Mouse (Mus musculus) MEL-GATA-1-ER (cell line): ENCODE data around the gene Gen1.

Experiments used
- DNase-seq: peaks from one replicate; pipeline ENCODE4 v3.0.0-alpha.2; 2012; ENCODE audit warnings: low read depth; ENCODE audit errors: extremely low read depth

The Gen1 gene

GRCm38 (mm10) chr12:11265382-11266281 is at the start of gene Gen1, which contains the start of gene Smc6:
Gene Gen1 (minus strand): TSS chr12:11265801.
Gene Smc6 (plus strand): TSS chr12:11265886.
- peak; percentile 83 for DNase-seq

DNA sequence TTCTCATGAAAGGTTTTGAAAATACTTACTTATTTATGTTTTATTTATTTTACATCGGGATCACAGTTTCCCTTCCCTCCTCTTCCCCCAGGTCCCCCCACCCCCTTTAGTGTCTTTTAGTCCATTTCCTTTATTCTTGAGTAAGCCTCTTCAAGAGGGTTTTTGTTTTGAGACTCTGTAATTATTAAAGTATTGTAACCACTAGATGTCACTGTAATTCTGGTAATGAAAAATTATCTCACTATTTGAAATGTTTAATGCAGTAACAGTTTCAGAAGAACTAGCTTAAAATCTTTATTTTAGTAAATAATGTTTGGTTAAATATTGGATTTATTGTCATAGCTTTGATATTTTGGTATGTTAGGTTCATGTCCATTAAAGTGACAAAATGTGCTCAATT is 48.2 kb upstream of the Gen1 start:
- no peak for DNase-seq

DNA sequence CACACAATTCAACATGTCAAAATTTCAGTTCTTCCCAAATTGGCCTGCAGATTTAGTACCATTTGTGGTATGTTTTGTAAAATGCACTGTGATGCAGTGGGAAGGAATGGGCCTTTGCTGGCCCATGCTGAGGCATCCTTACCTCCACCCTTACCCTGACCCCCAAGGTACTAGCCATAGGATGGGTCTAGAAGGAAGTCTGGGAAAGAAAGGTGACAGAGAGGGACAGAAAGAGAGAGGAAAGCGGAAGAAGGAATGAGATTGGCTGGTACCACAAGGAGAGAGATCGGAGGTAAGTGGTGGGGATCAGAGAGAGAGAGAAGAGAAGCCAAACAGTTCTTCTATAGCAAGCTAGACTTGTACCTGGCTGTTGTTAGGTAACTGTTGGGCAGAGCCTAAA is 45.5 kb upstream of the Gen1 start:
- no peak for DNase-seq

DNA sequence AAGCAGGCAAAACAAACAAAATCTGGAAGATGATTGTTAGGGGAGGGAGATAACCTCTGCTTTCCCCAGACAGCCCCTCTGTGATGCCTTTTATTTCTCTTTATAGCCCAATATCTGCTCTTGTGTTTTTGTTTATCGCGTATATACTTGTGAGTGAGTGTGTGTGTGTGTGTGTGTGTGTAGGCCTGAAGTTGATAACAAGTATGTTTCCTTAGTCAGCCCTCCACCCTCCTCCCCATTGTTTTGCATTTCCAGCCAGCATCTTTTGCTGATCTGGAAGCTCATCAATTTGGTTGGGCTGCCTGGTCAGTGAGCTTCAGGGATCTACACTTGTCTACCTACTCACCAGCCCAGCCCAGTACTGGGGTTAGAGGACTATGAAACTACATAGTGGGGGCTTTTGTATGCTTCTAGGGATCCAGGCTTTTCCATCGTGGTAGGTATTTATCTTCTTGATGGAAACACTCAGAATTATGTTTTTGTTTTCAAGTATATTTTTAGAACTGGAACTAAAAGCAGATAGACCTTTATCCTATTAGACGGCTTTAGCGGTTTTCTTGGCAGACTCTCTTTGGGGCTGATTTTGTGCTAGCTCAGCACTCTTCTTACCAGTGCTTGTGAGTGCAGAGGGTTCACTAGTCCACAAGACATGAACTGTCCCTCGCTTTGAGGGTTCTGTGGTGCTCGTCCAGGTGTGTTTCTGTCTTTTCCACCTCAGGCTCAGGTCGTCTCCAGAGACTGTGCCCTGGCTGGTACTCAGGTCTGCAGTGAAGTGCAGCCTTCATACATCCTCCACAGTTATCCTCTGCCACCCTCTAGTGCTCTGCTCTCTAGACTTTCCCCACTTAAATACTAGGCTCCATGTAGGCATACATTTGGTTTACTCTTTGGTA is 41.4 kb upstream of the Gen1 start:
- no peak for DNase-seq

DNA sequence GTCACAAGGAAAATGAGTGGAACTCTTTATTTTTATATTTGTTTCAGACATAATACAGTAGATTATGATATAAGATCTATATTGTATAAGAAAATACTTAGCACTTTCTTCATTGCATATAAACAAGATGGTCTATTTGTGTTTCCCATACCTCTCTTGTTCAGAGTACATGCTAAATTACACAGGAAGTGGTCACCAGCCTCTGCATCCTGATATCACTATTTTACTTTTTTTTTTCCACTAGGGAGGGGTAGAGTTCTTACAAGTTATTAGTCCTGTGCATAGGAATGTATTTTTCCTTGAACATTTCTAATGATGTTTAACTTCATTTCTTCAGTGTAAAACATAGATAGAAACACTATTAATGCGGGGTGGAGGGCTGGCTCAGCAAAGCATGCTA is 35.3 kb upstream of the Gen1 start:
- DNase-seq, result no peak

- DNase-seq, result no peak
Observed at GRCm38 (mm10) chr12:11286382-11286781, 20.8 kb upstream of the Gen1 start.

DNA sequence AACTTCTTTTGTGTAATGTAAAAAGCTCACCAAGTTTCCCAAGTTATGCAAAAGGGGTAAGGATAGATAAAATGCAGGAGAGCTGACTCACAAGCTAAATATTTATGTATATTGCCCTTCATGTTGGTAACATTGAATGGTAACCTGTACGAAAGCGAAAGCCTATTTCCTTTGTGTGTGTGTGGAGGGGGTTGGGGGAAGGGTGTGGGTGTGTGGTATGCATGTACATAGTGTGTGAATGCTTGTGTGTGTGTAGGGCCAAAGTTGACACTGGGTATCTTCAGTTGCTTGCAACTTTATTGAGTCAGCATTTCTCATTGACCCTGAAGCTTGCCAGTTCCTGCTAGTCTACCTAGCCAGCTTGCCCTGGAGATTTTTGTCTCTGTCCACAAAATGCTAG is 16.0 kb upstream of the Gen1 start:
- no peak for DNase-seq

- no peak for DNase-seq
Observed at GRCm38 (mm10) chr12:11279886-11280285, 14.3 kb upstream of the Gen1 start.

DNA sequence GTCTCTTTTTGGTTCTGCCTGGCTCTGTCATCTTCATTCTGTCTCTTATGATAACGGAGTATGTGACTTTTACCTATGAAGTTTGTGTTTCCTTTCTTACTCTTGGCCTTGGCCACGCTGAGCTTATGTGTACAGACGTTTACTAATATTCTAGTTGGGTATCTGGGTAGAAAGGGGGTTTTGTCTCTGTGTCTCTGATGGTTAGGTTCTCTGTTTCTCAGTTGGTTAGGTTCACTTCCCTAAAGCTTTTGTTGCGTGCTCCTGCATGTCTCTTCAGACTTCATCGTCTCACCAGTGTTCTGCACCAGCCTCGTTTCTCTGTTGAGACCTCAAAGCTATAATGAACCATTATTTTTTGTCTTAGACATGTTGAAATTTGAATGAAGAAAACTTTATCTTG is 11.6 kb upstream of the Gen1 start:
- no peak for DNase-seq

DNA sequence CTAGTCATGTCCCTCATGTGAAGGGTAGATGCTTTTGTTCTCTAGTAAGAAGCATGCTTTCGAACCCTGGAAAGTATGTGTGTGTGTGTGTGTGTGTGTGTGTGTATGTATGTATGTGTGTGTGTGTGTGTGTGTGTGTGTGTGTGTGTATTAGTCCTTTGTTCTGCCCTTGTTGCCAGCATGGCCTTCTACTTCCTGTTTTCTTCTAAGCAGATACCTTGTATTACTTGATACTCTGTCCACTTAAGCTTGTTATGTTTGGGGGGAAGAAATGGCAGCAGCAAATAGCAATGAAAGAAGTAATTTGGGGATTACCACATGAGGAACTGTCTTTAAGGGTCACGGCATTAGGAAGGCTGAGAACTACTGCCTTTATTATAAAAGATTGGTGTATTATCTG is 11.0 kb upstream of the Gen1 start:
- no peak for DNase-seq

GRCm38 (mm10) chr12:11273185-11273584 is 7.6 kb upstream of the Gen1 start:
- DNase-seq, result no peak

GRCm38 (mm10) chr12:11272568-11272967 is 7.0 kb upstream of the Gen1 start:
- DNase-seq, result no peak

DNA sequence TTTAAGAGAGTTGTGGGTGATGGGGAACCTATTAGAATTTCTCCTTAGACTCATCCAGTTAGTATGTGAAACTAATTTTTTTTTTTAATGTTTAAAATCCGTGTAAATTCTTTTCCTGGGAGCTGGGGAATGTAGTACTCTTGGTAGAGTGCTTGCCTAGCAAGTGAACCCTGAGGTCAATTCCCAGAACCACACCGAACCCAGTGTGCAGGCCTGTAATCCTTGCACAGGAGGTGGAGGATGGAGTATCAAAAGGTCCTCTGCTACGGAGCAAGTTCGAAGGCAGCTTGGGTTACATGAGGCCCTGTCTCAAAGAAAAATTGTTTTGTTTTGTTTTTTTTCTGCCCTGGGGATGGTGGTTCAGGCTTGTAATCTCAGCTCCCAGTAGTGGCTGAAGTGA is 1.4 kb upstream of the Gen1 start:
- no peak for DNase-seq

GRCm38 (mm10) chr12:11266282-11266985 is 833 bp upstream of the Gen1 start:
- no peak for DNase-seq

GRCm38 (mm10) chr12:11264895-11265294 is 706 bp downstream of the Gen1 start:
- peak; percentile 19 for DNase-seq

- DNase-seq, result no peak
Observed at GRCm38 (mm10) chr12:11250322-11250721, 15.3 kb downstream of the Gen1 start.

GRCm38 (mm10) chr12:11247460-11247859 is 18.1 kb downstream of the Gen1 start:
- DNase-seq, result no peak

- no peak for DNase-seq
Observed at GRCm38 (mm10) chr12:11235996-11236395, 29.6 kb downstream of the Gen1 start.

DNA sequence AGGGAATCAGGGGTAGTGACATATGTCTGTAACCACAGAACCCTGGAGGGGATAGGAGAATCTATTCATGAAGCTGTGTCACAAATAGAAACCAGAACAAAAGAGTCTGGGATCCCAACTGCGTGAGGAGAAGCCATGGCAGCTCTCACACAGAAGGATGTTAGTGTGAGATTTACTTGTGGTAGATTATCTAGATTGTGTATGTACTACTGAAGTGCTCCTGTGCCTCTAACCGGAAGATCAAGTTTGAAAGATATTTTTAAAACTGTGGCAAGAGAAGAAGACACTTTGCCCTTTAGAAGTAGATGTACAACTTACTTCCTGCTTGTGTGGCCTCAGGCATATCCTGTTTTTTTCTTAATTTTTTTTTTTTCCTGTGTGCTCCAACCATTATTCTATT is 35.3 kb downstream of the Gen1 start:
- no peak for DNase-seq

DNA sequence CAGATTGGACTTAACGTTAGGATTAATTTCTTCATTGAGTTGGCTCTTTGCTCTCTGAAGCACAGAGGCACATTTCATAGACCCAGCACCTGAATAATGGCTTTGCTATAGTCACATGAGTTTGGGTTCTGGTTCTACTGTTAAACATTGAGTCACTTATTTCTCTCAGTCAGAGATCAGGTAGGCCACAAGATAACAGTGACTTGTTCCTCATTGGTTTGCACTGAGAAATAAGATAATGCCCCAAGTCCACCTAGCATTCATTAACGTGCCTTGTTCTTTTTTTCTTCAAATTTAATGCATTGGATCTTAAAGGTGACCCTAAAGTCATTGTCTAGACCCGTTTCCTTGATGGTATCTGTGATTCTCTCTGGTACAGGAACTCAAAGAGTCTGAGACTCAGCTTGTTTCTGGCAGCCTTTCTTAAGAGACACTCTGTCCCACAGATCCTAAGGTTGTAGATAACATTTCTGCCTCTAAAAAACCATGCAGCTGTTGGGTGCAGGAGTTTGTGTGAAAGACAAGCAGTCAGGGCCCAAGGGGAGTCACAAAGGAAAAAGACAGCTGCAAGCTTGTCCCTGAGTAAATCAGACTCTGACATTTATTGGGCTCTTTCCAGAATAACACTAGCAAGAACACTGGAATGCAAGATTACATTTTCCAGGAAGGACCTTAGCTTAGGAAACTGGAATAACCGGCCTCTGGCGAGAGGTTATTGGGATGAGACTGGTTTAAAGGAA is 38.9 kb downstream of the Gen1 start:
- DNase-seq, result no peak

- no peak for DNase-seq
Observed at GRCm38 (mm10) chr12:11226123-11226522, 39.5 kb downstream of the Gen1 start.
